Mouse (Mus musculus): Measurements from ENCODE around the gene Gdpgp1. TPM values are rescaled to one million over a fixed set of nuclear protein-coding genes. Genes with fewer than 3 reads are reported as not detected.

The Gdpgp1 gene
- polyA plus RNA-seq, 1 experiment, result not detected

- 65% methylated on average over 2 of the region's 2 CpGs for WGBS
- TF ChIP-seq POLR2A (IDR thresholded peaks at IDR 0.05; ENCODE audit: insufficient read depth, low read depth, low read length) (no peak), CTCF (IDR thresholded peaks at IDR 0.05; ENCODE audit: insufficient read depth, low read depth, low read length) (no peak)
- Histone ChIP-seq H3K4me3 (ENCODE audit: insufficient read depth, low read depth, low read length) (no peak overlapping the region), H3K27ac (ENCODE audit: insufficient read depth, low read depth, low read length) (no peak overlapping the region), H3K4me1 (ENCODE audit: control insufficient read depth, insufficient read depth, low read length) (peaks cover 4% of the 10 kb centered on the region)
These were observed 23.3 kb downstream of the Gdpgp1 start for GRCm38 (mm10) chr7:80255981-80256380.

GRCm38 (mm10) chr7:80257706-80258105 lies 25.0 kb downstream of the Gdpgp1 start:
- no peak overlapping the region for H3K27ac ChIP-seq (ENCODE audit: insufficient read depth, low read depth, low read length)
- 66% methylated on average over 2 of the region's 2 CpGs for WGBS
- H3K4me3 ChIP-seq (ENCODE audit: insufficient read depth, low read depth, low read length), result no peak overlapping the region

DNA sequence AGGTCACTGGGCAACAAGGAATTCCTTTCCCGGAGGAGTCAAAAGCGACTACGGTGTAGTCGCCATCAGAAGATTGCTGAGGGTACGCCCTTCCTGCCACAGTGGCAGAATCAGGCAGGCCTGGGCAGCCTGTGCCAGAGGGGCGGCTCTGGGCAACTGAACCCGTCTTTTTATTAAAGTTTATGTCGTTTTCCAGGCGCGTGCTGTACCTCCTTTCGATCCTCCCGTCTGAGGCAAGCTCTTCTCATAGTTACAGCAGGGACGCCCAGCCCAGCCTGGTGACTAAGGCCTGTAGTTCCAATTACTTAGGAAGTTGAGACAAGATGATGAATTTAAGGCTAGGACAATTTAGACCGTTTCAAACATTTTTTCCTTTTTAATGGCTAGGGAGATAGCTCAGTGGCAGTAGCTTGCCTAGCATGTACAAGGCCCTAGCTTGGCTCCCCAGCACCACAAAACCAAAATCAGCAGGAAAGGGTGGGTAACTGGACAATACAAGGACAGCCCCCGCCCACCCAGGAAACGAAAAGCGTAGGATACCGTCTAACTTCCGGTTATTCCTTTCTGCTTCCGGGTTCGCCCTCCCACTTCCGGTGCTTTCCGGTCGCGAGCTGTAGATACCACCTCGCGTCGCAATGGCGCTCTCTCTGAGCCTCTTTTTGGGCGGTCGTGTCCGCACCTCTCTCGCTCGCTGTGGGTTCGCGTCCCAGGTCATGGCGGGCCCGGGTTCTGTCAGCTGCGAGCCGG lies 28.1 kb downstream of the Gdpgp1 start, which contains the start of gene Ngrn:
TSS of gene Ngrn (plus strand) at position 591 of the 747 bp plus-strand sequence.
- 27% methylated on average over 40 of the region's 40 CpGs for WGBS
- Histone ChIP-seq H3K27ac (ENCODE audit: insufficient read depth, low read depth, low read length) (peak within 1 kb of the TSS; percentile 1; the same call in 1 of the 2 replicates), H3K4me1 (ENCODE audit: control insufficient read depth, insufficient read depth, low read length) (peaks cover 4% of the 10 kb centered on the region), H3K4me3 (ENCODE audit: insufficient read depth, low read depth, low read length) (peak within 1 kb of the TSS; percentile 87)
- TF ChIP-seq CTCF (IDR thresholded peaks at IDR 0.05; ENCODE audit: insufficient read depth, low read depth, low read length), result no peak
- TF ChIP-seq POLR2A (IDR thresholded peaks at IDR 0.05; ENCODE audit: insufficient read depth, low read depth, low read length), result 0 out of 2 replicates have a peak, but pooled peaks have one; percentile 45

More at GRCm38 (mm10) chr7:80257706-80258105, 25.0 kb downstream of the Gdpgp1 start:
- TF ChIP-seq POLR2A (IDR thresholded peaks at IDR 0.05; ENCODE audit: insufficient read depth, low read depth, low read length) (no peak), CTCF (IDR thresholded peaks at IDR 0.05; ENCODE audit: insufficient read depth, low read depth, low read length) (no peak)
- H3K4me1 ChIP-seq (ENCODE audit: control insufficient read depth, insufficient read depth, low read length), result peaks cover 4% of the 10 kb centered on the region

- H3K4me3 ChIP-seq (ENCODE audit: insufficient read depth, low read depth, low read length), result peak overlapping the region; percentile 87
- WGBS, result under 1% methylated on average over 32 of the region's 32 CpGs
These were observed 28.8 kb downstream of the Gdpgp1 start for GRCm38 (mm10) chr7:80261372-80261990.

DNA sequence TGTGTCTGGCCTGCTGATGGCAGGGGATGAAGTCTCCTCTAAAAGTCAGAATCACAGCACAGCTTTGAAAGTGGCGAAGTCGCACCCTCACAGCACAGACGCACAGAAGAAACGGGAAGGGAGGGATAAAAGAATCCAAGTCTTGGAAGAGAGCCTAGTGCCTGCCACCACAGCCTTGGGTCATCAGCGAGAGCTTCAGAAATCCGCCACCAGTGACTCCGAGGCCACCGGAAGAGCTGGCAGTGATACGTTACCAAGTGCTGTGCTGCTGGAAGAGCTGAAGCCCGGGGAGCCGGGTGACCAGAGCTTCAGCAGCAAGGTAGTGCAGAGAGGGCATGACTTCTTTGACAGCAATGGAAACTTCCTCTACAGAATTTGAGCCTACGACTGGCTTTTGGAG lies 31.9 kb downstream of the Gdpgp1 start:
- Histone ChIP-seq H3K4me3 (ENCODE audit: insufficient read depth, low read depth, low read length) (no peak overlapping the region), H3K4me1 (ENCODE audit: control insufficient read depth, insufficient read depth, low read length) (peaks cover 9% of the 10 kb centered on the region), H3K27ac (ENCODE audit: insufficient read depth, low read depth, low read length) (no peak overlapping the region)
- 84% methylated on average over 12 of the region's 12 CpGs for WGBS
- no peak for TF ChIP-seq POLR2A (IDR thresholded peaks at IDR 0.05; ENCODE audit: insufficient read depth, low read depth, low read length)
- no peak for TF ChIP-seq CTCF (IDR thresholded peaks at IDR 0.05; ENCODE audit: insufficient read depth, low read depth, low read length)

More at GRCm38 (mm10) chr7:80261372-80261990, 28.8 kb downstream of the Gdpgp1 start:
- TF ChIP-seq CTCF (IDR thresholded peaks at IDR 0.05; ENCODE audit: insufficient read depth, low read depth, low read length) (no peak), POLR2A (IDR thresholded peaks at IDR 0.05; ENCODE audit: insufficient read depth, low read depth, low read length) (no peak)
- peaks cover 4% of the 10 kb centered on the region for H3K4me1 ChIP-seq (ENCODE audit: control insufficient read depth, insufficient read depth, low read length)
- peak overlapping the region; percentile 1; the same call in 1 of the 2 replicates for H3K27ac ChIP-seq (ENCODE audit: insufficient read depth, low read depth, low read length)

GRCm38 (mm10) chr7:80267764-80268163 lies 35.1 kb downstream of the Gdpgp1 start:
- Histone ChIP-seq H3K4me1 (ENCODE audit: control insufficient read depth, insufficient read depth, low read length) (0 out of 2 replicates have a peak, but pooled peaks cover 8% of the 10 kb centered on the region), H3K27ac (ENCODE audit: insufficient read depth, low read depth, low read length) (no peak overlapping the region), H3K4me3 (ENCODE audit: insufficient read depth, low read depth, low read length) (no peak overlapping the region)
- WGBS, result 67% methylated on average over 1 of the region's 1 CpGs
- TF ChIP-seq POLR2A (IDR thresholded peaks at IDR 0.05; ENCODE audit: insufficient read depth, low read depth, low read length) (no peak), CTCF (IDR thresholded peaks at IDR 0.05; ENCODE audit: insufficient read depth, low read depth, low read length) (no peak)

- Histone ChIP-seq H3K27ac (ENCODE audit: insufficient read depth, low read depth, low read length) (peak within 1 kb of the TSS; percentile 67), H3K4me3 (ENCODE audit: insufficient read depth, low read depth, low read length) (peak within 1 kb of the TSS; percentile 82), H3K4me1 (ENCODE audit: control insufficient read depth, insufficient read depth, low read length) (0 out of 2 replicates have a peak, but pooled peaks cover 8% of the 10 kb centered on the region)
- no peak for TF ChIP-seq CTCF (IDR thresholded peaks at IDR 0.05; ENCODE audit: insufficient read depth, low read depth, low read length)
- TF ChIP-seq POLR2A (IDR thresholded peaks at IDR 0.05; ENCODE audit: insufficient read depth, low read depth, low read length), result no peak
- WGBS, result 4% methylated on average over 21 of the region's 21 CpGs
These were observed 36.5 kb downstream of the Gdpgp1 start, which contains the start of gene Vps33b for GRCm38 (mm10) chr7:80268897-80269750. Vps33b (plus strand) TSS chr7:80269649.

- H3K27ac ChIP-seq (ENCODE audit: insufficient read depth, low read depth, low read length), result no peak overlapping the region
- TF ChIP-seq POLR2A (IDR thresholded peaks at IDR 0.05; ENCODE audit: insufficient read depth, low read depth, low read length) (no peak), CTCF (IDR thresholded peaks at IDR 0.05; ENCODE audit: insufficient read depth, low read depth, low read length) (no peak)
- WGBS, result under 1% methylated on average over 23 of the region's 23 CpGs
- peak overlapping the region; percentile 82 for H3K4me3 ChIP-seq (ENCODE audit: insufficient read depth, low read depth, low read length)
- H3K4me1 ChIP-seq (ENCODE audit: control insufficient read depth, insufficient read depth, low read length), result 0 out of 2 replicates have a peak, but pooled peaks cover 8% of the 10 kb centered on the region
These were observed 37.1 kb downstream of the Gdpgp1 start for GRCm38 (mm10) chr7:80269751-80270255.
